Mouse (Mus musculus) spleen, adult 2 months (tissue): ENCODE measurements around the gene Tmem186.
A peak's percentile ranks its signal among the peaks of the same experiment; 100 is the strongest.

ENCODE experiments used
- CTCF ChIP-seq: fragments of 200-500 bp; IDR thresholded peaks from 2 replicates; pipeline ENCODE4 v1.5.1; 2011; ENCODE audit warnings: mild to moderate bottlenecking, inconsistent platforms; ENCODE audit not compliant: insufficient read depth, insufficient read length, insufficient replicate concordance; ENCODE audit errors: extremely low read depth
- POLR2A ChIP-seq: fragments of 200-500 bp; IDR thresholded peaks from 2 replicates; pipeline ENCODE4 v1.6.1; 2011; ENCODE audit warnings: low read depth, low read length, inconsistent platforms

GRCm38 (mm10) chr16:8676800-8677199 is 39.3 kb upstream of the Tmem186 start:
- TF ChIP-seq POLR2A (no peak), CTCF (peak; percentile 64; the same call in 1 of the 2 replicates)
